Mouse (Mus musculus) layer of hippocampus, adult 9-10 months (tissue): ENCODE results near the gene Ccdc85b.

ENCODE experiments used
- DNase-seq: peaks from one replicate; pipeline ENCODE4 v3.0.0; 2022; ENCODE audit warnings: low spot score

Ccdc85b gene

DNA sequence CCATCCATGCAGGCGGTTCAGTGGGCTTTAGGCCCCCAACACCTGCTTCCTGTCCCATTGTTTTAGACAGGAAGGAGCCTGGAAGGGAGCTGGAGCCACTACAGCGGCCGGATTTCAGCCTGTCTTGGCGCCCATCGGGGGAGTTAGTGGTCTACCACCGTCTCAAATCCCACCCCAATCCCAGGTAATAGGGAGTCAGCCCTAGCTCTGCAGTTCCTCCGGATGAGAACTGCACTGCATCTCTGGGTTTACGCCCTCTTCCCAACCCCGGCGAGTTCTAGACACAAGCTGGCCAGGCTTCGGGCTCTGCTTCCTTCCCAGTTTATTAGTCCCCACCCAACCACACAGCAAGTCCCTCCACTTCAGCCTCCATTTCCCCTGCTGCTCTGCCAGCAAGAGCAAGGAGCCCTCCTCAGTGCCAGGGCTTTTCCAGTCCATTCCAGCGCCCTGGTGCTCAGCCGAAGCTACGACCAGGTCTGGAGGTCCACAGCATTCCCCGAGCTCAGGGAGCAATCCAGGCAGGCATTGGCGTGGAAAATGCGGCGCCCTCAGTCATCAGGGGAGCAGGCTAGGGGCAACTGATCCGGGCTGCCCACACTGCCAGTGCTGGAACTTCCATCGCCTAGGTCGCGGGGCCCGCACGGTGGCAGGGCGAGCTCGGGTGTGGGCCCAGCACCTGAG lies 1.3 kb downstream of the Ccdc85b start:
- DNase-seq: no peak

DNA sequence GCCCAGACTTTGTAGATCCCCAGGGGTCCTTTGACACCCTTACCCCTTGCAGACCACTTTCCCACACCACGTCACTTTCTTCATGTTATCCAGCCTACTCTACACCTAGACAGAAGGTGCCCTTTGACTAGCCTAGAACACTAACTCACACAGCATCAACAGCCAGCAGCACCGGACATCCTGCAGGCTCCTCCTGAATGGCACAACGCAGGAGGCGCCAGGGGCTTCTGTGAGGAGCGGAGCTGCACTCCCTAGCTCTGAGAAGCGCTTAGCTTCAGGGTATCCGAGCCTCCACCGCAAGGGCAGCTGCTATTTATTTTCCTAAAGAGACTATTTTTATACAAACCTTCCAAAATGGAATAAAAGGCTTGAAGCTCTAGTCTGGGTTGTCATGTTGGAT lies 2.1 kb downstream of the Ccdc85b start:
- no peak for DNase-seq

DNA sequence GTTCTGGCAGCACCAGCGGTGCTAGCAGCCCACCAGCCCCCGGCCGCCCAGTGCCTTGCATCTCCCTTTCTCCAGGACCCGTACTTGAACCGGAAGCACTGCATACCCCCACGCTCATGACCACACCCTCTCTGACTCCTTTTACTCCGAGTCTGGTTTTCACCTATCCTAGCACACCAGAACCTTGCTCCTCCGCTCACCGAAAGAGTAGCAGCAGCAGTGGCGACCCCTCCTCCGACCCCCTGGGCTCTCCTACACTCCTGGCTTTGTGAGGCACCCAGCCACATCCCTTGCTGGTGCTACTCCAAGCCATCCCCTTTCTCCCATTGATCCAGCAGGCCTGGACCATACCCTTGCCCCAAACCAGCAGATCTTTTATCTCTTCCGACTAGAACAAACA lies 2.7 kb downstream of the Ccdc85b start:
- DNase-seq: no peak

DNA sequence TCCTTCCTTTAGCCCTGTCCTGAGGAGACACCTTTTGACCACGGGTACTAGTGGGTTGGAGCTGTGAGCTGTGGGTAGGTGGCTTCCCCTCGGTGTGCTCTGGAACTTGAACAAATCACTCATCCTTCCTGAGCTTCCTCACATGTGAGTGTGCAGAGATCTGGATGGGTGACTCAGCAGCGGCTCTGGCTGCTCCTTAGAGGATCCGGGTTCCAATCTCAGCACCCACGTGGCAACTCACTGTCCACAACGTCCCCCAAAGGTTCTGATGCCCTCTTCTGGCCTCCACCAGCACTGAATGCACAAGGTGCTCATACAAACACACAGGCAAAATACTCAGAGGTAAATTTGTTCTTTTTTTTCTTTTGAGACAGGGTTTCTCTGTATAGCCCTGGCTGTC lies 5.9 kb downstream of the Ccdc85b start:
- DNase-seq: no peak

DNA sequence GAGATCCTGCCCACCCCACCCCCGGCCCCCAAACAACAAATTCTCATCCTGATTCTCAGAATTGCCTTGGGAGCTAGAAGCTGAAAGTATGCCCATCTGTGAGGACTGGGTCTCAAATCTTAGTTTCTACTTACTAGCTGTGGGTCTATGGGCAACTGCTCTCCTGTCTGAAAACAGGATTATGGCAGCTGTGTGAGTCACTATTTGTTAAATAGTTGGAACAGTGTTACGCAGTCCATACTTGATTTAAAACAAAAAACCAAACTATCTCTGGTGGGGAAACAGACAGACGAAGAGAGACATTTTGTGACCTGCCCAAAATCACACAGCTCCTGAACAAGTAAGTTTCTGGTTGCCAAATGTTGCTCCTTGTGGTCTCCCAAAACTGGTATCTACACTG lies 8.0 kb downstream of the Ccdc85b start:
- no peak for DNase-seq

DNA sequence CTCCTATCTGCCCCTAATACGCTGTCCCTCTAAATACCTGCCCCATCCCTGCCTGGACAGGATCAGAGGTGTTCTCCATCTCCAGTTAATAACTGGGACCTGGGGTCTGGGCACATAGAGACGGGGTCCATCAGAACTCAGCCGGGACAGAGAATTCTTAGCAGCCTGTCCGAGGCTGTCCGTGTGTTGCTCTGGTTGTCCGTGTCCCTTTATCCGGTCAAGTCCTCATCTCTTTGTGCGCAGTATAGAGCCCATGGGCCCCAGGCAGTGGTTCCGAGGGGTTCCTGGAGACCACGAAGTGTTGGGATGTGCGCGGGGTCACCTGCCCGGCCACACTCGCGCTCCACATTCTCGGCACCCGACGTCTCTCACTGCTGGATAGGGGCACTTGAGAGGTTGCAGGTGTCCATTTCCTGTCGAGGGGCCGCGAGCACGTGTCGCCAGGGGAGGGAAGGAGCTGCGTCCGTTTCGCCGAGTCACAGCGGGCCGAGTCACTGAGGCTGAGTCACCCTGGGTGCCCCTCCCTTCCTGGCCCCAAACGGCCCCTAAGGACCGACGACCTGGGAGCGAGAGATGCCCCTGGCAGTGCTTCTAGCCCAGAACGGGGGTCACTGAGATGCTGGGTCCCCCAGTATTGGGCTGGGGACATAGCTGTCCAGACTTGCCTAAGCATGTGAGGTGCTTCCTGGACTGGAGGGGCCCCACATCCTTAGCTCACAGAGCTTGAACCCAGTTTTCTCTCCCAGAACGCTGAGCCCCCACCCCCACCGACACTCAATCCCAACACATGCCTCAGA lies 9.1 kb downstream of the Ccdc85b start:
- no peak for DNase-seq

DNA sequence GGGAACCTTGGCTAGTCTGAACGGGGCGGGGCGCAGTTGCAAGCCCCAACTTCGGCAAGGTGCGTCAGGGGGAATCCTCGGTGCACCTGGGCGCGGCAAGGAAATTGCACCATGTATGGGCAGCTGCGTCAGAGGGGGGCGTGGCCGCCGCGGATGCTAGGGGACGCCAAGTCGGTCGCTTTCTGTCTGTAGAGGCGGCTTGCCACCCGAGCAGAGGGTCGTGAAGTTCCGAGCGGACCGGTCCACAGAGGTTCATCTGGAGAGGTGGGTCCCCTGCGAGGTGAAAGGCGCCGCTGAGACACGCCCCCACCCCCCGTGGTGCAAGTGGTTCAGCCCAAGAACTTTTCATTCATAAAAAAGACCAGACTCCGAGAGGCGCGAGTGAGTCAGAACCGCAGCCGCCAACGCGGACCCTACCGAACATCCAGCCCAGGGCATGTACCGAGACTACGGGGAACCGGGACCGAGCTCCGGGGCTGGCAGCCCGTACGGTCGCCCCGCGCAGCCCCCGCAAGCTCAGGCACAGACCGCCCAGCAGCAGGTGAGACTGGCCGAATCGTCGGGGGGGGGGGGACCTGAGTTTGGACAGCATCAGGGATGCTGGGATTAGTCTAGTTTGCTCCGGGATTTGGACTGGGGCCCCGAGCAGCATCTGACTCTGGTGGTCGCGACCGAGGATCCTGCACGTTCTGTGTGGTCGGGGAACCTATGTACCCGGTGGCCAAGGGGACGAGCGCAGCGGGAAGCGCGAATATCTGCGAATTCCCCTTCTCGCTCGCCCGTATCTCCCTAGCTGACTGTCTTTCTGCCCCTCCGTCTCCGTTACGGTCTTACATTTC lies 10.0 kb downstream of the Ccdc85b start, which contains the start of gene Fosl1:
TSS of gene Fosl1 (plus strand) at position 33 of the 839 bp plus-strand sequence.
- no peak for DNase-seq

DNA sequence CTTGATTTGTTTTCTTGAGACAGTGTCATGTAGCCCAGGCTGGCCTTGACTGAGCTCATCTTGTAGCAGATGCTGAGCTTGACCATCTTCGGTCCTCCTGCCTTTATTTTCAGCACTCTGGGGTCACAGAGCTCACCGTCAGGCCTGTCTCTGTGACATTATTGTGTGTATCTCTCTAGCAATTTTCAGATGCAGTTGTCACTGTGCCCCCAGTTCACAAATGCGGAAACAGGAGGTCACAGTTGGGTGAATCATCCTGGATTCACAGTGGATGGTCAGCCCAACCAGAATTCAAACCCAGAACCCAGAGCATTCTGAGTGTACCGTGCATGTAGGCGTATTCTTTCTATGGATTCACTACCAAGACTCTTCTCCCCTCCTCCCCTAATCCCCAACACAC lies 11.9 kb downstream of the Ccdc85b start:
- DNase-seq: no peak

DNA sequence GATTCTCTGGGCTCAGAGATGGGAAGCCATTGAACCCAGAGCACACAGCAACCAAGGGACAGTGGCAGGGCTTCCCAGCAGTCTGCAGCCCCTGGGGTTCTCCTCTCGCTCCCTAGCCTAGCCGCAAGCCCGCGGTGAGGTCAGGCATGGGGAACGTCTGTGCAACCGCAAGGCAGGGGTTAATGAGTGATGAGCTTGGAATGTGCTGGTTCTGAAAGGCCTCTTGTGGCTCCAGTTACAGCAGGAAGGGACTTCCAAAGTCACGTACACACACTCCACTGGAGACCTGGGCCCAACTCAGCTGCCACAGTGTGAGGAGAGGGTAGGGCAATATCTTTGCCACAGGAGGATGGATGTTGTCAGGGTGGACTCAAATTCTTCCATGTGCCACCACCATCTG lies 12.7 kb downstream of the Ccdc85b start:
- no peak for DNase-seq

DNA sequence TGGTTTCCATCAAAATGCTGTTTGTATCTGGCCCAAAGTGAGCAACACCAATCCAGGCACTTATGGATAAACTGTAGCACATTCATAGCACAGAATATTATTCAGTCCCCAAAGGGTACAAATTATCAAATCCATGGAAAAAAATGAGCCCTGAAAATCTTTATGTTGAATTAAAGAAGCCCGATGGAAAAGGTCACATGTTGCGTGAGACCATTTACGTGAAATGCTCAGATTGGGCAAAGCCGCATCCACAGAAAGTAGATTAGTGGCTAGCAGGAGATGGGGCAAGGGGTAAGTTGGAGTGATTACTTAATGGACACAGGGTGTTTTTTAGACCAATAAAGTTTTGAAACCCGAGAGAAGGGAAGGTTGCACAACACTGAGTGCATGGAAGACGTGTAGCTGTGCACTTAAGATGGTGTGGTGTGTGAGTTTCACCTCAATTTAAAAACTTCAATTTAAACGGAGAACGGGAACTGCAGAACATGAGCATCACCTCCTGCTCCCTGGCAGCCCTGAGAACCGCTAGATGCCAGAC lies 13.3 kb downstream of the Ccdc85b start:
- no peak for DNase-seq

DNA sequence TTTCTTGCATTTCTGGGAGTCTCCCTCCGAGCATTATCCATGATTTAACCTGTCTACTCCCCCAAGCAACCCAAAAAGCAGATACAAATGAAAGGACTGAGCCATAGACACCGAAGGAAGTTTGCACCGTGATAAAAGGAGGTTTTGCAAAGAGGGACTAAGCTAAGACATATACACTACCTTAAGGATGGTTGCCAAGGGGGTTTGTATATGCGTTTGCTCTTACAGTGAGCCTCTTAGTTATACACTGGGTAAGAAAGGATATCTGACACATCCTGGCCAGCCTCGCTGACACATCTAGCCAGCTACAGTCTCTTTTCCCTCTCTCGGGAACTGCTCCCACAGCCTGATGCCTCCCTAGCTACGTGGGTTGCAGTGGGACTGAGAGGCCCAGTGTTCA lies 23.7 kb downstream of the Ccdc85b start:
- DNase-seq: no peak

DNA sequence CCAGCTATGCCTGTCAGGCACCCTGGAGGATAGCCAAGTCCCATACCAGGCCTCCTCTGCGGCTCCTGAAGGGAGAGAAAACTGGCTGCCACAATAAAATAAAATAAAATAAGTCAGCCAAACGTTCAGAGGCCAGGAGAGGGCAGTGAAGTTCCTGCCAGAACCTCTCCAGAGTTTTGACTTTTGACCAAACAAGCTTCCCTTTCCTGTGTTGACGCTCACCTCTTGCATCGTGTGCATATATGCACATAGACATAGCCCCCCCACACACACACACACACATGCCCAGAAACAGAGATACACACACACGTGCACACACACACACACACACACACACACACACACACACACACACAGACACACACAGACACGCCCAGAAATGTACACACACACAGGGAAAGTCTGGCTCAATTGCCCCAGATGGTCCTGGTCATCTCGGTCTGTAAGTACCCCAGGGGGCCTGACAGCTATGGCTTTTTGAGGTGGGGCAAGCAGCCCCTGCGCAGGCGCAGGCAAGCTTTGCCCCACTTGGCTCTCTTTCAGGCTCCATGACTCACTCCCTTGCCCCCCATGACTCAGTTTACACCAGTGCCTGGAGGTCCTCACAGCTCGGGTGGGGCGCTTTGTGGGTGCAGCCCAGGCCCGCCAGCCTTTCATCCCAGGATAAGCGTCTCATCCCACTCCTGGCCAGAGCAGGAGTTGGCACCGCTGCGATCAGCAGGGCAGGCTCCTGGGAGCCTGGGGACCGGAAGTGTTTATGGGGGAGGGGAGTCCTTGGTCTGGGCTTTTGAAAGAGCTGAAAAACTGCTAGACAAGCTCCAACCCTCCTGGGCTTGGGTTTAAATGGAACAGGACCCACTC lies 24.5 kb downstream of the Ccdc85b start:
- no peak for DNase-seq

DNA sequence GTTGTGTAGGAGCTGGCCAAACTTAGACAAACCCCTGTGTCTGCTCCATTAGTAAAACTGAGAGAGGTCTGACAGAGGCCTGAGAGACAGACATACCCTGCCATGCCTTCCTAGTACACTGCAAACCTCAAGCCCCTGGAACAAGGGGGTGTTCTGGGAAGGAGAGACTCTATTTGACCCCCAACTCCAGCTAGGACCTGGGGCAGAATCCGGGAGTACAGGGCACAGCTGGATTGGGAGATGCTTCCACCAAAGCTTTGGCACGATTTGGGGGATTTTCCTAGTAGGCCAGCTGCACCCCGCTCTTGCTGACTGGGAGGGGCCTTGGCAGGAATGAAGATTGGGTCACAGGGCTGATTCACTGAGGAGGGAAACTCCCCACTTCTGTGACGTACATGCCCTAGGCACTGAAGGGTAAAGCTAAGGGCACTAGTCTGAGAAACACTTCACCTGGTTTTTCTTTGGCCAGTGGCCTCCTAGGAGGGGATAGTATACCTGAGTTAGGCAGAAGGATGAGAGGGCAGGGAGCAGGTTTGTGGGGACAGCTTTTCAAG lies 25.7 kb downstream of the Ccdc85b start:
- DNase-seq: no peak

DNA sequence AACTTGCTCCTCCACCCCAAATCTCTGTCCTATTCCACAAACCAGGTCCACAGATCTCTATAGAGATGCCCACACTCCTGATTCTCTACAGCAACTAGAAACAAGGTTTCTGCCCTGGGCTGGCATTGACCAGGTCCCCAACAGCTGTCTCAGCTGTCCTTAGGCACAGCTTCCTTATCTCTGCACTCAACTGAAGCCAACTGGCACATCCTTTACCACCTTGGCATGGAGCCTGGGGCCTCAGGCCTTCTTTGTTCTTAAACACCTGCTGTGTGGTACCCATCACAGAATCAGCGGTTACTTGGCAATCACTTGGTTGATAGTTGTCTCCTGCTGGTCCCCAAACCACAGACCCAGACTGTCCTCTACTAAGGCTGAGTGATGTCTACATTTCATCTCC lies 27.3 kb downstream of the Ccdc85b start:
- no peak for DNase-seq

DNA sequence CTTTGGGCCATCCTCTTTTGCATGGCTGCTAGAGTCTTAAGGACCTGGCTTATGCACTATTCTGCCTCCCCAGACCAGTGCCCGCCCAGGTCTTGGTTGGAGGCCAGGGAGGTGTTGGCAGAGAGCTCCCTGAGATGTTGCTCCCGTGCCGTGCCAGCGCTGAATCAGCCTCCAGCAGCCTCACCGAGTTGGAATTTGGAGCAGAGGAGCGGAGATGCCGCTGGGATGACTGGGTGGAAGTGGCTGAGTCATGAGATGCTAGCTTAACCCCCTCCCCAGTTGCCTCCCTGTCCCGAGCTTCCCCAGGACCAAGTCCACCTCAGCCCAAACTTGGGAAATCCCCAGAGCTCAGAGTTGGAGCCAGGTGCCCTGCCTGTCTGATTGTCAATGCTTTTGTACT lies 27.9 kb downstream of the Ccdc85b start:
- DNase-seq: no peak

DNA sequence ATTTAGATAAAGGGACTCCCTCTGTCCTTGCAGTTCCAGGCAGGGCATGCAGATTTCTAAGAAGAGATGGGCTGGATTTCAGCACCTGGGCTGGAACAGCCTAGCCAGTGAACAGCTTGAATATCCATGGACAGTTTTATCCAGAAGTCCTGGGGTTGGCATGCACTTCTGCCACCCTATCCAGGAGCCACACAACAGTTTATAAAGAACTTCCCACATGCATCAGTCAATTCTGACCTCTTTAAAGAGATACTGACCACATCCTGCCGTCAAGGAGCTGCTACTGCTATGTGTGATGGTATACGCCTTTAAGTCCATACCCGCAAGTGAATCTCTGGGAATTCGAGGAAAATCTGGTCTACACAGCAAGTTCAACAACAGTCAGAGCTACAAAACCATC lies 28.5 kb downstream of the Ccdc85b start:
- no peak for DNase-seq

DNA sequence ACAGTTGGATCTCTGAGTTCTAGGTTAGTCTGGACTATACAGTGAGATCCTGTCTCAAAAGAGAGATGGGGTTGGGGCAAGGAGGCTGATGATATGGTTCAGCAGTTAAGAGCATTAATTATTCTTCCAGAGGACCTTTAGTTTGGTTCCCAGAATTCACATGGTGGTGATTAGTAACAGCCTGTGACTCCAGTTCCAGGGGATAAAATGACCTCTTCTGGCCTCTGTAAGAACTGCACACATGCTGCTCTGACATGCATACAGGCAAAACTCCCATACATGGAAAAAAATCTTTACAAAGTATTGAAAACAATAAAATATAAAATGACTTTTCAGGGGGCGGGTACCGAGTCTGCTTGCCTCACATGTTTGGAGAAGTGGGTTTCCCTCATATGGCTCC lies 29.6 kb downstream of the Ccdc85b start:
- DNase-seq: no peak

DNA sequence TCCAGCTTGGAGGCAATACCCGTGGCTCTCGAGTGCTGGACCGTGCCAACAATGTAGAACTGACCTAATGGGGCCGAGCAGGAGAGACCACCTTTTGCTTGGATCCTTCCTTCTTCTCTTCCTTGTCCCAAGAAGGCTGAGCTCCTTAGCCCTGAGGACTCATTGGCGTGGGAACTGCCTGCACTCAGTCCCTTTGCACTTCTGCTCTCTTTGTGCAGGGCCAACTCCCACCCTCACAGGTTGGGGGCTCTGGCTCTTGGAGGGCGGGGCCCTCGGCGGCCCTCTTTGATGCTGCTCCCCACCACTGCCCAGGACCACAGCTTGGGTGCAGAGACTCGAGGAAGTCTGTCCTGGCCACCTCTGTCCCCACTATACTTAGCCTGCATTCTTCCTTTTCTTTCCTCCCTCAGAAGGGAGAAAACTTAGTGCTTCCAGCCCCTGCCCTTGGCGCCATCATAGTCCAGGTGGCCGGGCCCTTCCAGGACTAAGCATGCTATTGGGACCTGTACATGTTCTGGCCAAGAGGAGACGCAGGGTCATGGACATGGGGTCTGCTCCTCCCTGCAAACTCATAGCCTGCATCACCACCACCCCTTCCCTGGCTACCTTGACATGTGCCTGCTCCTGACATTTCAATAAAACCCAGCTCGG lies 30.9 kb downstream of the Ccdc85b start:
- no peak for DNase-seq

DNA sequence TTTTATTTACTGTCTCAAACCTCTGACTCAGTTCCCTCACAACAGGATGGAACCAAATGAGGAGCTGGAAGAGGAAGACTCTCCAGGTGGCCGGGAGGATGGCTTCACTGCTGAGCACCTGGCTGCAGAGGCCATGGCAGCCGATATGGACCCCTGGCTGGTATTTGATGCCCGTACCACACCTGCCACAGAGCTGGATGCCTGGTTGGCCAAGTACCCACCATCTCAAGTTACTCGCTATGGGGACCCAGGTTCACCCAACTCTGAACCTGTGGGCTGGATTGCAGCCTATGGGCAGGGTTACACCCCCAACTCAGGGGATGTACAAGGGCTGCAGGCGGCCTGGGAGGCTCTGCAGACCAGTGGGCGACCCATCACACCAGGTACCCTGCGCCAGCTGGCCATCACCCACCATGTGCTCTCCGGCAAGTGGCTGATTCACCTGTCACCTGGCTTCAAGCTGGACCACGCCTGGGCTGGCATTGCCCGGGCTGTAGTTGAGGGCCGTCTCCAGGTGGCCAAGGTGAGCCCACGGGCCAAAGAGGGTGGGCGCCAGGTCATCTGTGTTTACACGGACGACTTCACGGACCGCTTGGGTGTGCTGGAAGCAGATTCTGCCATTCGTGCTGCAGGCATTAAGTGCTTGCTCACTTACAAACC lies 31.7 kb downstream of the Ccdc85b start:
- DNase-seq: no peak
